14 mouse cellular contexts compared by ENCODE assay signal in the genomic region with DNA sequence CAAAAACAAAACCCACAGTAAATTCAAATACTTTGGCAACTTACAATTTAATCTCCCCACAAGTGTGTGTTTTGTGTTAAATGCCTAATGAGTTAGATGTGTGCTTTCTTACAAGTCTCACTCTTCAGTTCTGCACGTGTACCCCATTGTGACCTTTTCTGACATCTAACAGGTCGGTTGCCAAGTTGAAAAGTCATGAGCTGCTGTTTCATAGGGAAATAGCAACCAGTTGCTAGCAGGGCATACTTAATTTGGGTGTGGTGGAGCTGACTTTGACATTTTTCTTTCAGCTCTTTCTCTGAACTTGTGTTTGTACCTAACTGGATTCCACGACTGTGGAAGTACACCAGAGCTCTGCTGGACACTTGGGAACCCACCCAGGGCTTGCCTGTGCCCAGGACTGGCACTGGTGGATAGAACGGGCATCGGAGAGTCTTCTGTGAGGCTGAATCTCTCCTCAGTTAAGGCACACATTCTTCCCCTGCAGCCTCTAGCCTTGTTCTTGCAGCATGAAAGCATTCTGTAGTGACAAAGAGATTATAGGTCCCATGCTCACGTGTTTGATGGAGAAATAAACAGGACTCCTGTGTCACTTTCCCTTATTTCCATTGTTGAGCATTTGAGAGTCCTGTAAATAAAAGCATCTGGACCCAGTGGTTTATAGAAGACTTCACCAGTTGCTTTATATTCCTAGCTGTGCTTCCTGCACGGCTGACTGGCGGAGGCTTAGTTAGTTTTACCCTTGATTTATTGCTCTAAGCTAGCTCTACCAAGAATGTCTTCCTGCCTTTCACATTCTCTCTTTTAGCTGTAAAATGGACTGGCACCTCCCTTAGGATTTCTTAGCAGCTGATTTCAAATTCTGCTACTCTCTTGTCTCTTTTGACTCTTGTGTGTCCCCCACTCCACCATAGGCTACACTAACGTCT.
DNase-seq lines count a peak whose midpoint lies in the region; ATAC-seq and TF ChIP-seq lines count a peak whose summit lies in the region.
"Had no signal": no experiment of that assay in that cellular context is flagged by ENCODE, and none has a peak within 500 bp of the region (broad histone marks: within the 10 kb centered on the region; RNA-seq: fewer than 3 reads in every experiment).

No protein-coding gene starts in this region.

- 66% methylated on average over 9 of the region's 9 CpGs for WGBS in heart, embryonic 11.5 days (ENCODE audit: insufficient replicate concordance)
- 41% methylated on average over 9 of the region's 9 CpGs for WGBS in lung, adult 2 months

- no peak overlapping the region for H3K9ac ChIP-seq in heart, embryonic 11.5 days (ENCODE audit: low read depth, low read length)
- H3K9ac ChIP-seq: midbrain, embryonic 12.5 days had no signal

- ATAC-seq in heart, embryonic 11.5 days (replicated peaks; ENCODE audit: insufficient number of reproducible peaks, low FRiP score, low TSS enrichment): no peak
- ATAC-seq: intestine, embryonic 16.5 days had no signal

- no peak for TF ChIP-seq POLR2A in lung, adult 2 months (IDR thresholded peaks at IDR 0.05; ENCODE audit: borderline replicate concordance, extremely low read depth, low read depth, low read length)
- no peak for TF ChIP-seq POLR2A in myocyte (IDR thresholded peaks at IDR 0.05; ENCODE audit: insufficient read length, low read depth)

- no peak for TF ChIP-seq CTCF in lung, adult 2 months (IDR thresholded peaks at IDR 0.05; ENCODE audit: insufficient read depth, low read length)

- H3K4me3 ChIP-seq in heart, embryonic 11.5 days (ENCODE audit: low read depth, low read length): no peak overlapping the region
- H3K4me3 ChIP-seq in lung, adult 2 months (replicated peaks; ENCODE audit: extremely low read depth, low read depth, low read length): no peak overlapping the region
- H3K4me3 ChIP-seq in myocyte: no peak overlapping the region
- H3K4me3 ChIP-seq: midbrain, embryonic 12.5 days had no signal

- peaks cover 36% of the 10 kb centered on the region for H3K79me2 ChIP-seq in myocyte (ENCODE audit: control insufficient read depth, insufficient read depth)

- H3K4me1 ChIP-seq in heart, embryonic 11.5 days (ENCODE audit: control insufficient read depth, insufficient read depth, low read length): peaks cover 24% of the 10 kb centered on the region
- peaks cover 25% of the 10 kb centered on the region for H3K4me1 ChIP-seq in lung, adult 2 months (ENCODE audit: control insufficient read depth, insufficient read depth, low read length)

- H3ac ChIP-seq in myocyte (ENCODE audit: control insufficient read depth, insufficient read length): no peak overlapping the region

- peak overlapping the region; percentile 35 for H3K27ac ChIP-seq in heart, embryonic 11.5 days (ENCODE audit: low read depth, low read length)
- H3K27ac ChIP-seq: midbrain, embryonic 12.5 days had no signal

- no peak overlapping the region for H3K4me2 ChIP-seq in heart, embryonic 11.5 days
- H3K4me2 ChIP-seq in myocyte (ENCODE audit: low read depth): peak overlapping the region; percentile 70
- H3K4me2 ChIP-seq: midbrain, embryonic 12.5 days had no signal

- no peaks in the 10 kb centered on the region for H3K27me3 ChIP-seq in heart, embryonic 11.5 days (ENCODE audit: control insufficient read depth, insufficient read depth, low read length)
- H3K27me3 ChIP-seq in myocyte (ENCODE audit: control insufficient read depth, insufficient read depth, insufficient read length): no peaks in the 10 kb centered on the region
- H3K27me3 ChIP-seq: midbrain, embryonic 12.5 days had no signal

- H3K36me3 ChIP-seq in heart, embryonic 11.5 days (ENCODE audit: control insufficient read depth, insufficient read depth, low read length): no peaks in the 10 kb centered on the region
- peaks cover 4% of the 10 kb centered on the region for H3K36me3 ChIP-seq in myocyte (ENCODE audit: control insufficient read depth, insufficient read depth)
- H3K36me3 ChIP-seq: midbrain, embryonic 12.5 days had no signal

- H3K9me3 ChIP-seq in heart, embryonic 11.5 days (replicated peaks; ENCODE audit: control insufficient read depth, low read length): no peaks in the 10 kb centered on the region
- H3K9me3 ChIP-seq: midbrain, embryonic 12.5 days had no signal

- DNase-seq in heart, adult 8-10 months (ENCODE audit: low spot score): no peak
- peak; percentile 70 for DNase-seq in lung, postnatal 25 days (ENCODE audit: low spot score)
- DNase-seq in lung, adult 2 months: no peak
- DNase-seq in forelimb bud, embryonic 11.5 days (ENCODE audit: low read depth, low spot score): peak; percentile 24
- DNase-seq in frontal cortex, postnatal 36 days (ENCODE audit: low spot score in 2 of 2): no peak
- no peak for DNase-seq in left cerebral cortex, adult 11 months (ENCODE audit: low spot score)
- DNase-seq: cerebellum, adult 18-20 months; left cerebral cortex, postnatal 4 days; right cerebral cortex, adult 18-20 months; thymus, adult 18-20 months had no signal

TF ChIP-seq in myocyte, 11 proteins besides CTCF, POLR2A, EP300 and RAD21:
- no peak for TF ChIP-seq CEBPB (IDR thresholded peaks at IDR 0.05; ENCODE audit: insufficient read depth, poor library complexity, severe bottlenecking)
- no peak for TF ChIP-seq MYOG (IDR thresholded peaks at IDR 0.05; ENCODE audit: control insufficient read depth in 1 of 3, insufficient read depth in 1 of 3, insufficient read length in 2 of 3, low read depth in 2 of 3)

Comparison
In these comparisons a context has a peak if more than half of its experiments do, and no peak if none do; other contexts are left out.
1. DNase-seq: peak in lung, postnatal 25 days (single experiment) and forelimb bud, embryonic 11.5 days (single experiment); none in heart, adult 8-10 months (single experiment), lung, adult 2 months (single experiment), frontal cortex, postnatal 36 days (0 of 2) and left cerebral cortex, adult 11 months (single experiment).